Mouse (Mus musculus) heart, embryonic 12.5 days (tissue): ENCODE measurements at regions not wholly inside any gene's neighbourhood (a gene's known extent, or its start where the extent isn't known, plus 50 kb on each side); places are given as distances from the start of the nearest gene placed in this dataset.

Experiments
- ATAC-seq: fragments of 200-750 bp; cut with Nextera tagmentation; 2 replicates; pipeline ENCODE4 v1.8.0; 2017; ENCODE audit warnings: moderate TSS enrichment, moderate library complexity; ENCODE audit not compliant: insufficient number of reproducible peaks, low FRiP score
- H3K27ac ChIP-seq: fragments of 300-500 bp; sonication (generic); 2 replicates; pipeline ENCODE4 v1.5.1; 2016; ENCODE audit warnings: mild to moderate bottlenecking, moderate library complexity; ENCODE audit not compliant: poor library complexity, severe bottlenecking
- H3K27me3 ChIP-seq: fragments of 300-500 bp; sonication (generic); replicated peaks from 2 replicates; pipeline ENCODE4 v1.6.1; 2016; ENCODE audit warnings: mild to moderate bottlenecking, moderate library complexity
- H3K36me3 ChIP-seq: fragments of 300-500 bp; sonication (generic); 2 replicates; pipeline ENCODE4 v1.6.1; 2016; ENCODE audit warnings: mild to moderate bottlenecking, moderate library complexity
- H3K4me1 ChIP-seq: fragments of 300-500 bp; sonication (generic); replicated peaks from 2 replicates; pipeline ENCODE4 v1.6.1; 2016; ENCODE audit warnings: mild to moderate bottlenecking
- H3K4me2 ChIP-seq: fragments of 300-500 bp; sonication (generic); 2 replicates; pipeline ENCODE4 v1.6.1; 2016; ENCODE audit warnings: mild to moderate bottlenecking, moderate library complexity
- H3K4me3 ChIP-seq: fragments of 300-500 bp; sonication (generic); 2 replicates; pipeline ENCODE4 v1.5.1; 2016; ENCODE audit warnings: mild to moderate bottlenecking
- H3K9ac ChIP-seq: fragments of 300-500 bp; sonication (generic); 2 replicates; pipeline ENCODE4 v1.6.1; 2016; ENCODE audit warnings: mild to moderate bottlenecking, moderate library complexity
- H3K9me3 ChIP-seq: fragments of 300-500 bp; sonication (generic); replicated peaks from 2 replicates; pipeline ENCODE4 v1.6.1; 2016; ENCODE audit warnings: mild to moderate bottlenecking, moderate library complexity
- WGBS: fragments of 180-500 bp; shearing (Covaris S2); methylation state at CpG from one replicate; pipeline ENCODE4 v1.1.7; 2016; 5-methylcytosine and 5-hydroxymethylcytosine counted together

DNA sequence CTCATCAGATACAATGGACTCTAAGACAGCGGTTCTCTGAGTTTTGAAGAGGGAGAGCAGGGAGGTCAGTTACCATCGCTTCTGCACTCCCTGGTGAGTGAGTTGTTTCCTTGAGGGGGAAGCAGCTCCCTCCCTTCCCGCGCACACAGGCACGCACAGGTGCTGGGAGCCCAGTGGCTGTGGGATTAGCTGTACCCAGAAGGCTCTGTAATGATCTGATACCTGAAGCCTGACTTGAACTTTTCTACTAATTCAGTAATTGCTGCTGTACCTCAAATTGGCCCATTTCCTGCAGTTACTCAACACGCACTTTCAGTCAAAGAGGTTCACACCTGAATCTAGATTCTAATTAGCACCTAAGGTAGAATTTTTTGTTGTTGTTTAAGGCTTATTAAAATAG lies 158.6 kb downstream of the Sox2 start:
- Histone ChIP-seq H3K4me3 (no peak overlapping the region), H3K36me3 (no peaks in the 10 kb centered on the region), H3K9me3 (no peaks in the 10 kb centered on the region), H3K27ac (no peak overlapping the region), H3K9ac (no peak overlapping the region), H3K27me3 (peaks cover 25% of the 10 kb centered on the region; the same call in 1 of the 2 replicates), H3K4me2 (no peak overlapping the region), H3K4me1 (no peaks in the 10 kb centered on the region)
- 14% methylated on average over 6 of the region's 6 CpGs for WGBS
- ATAC-seq, result no peak

DNA sequence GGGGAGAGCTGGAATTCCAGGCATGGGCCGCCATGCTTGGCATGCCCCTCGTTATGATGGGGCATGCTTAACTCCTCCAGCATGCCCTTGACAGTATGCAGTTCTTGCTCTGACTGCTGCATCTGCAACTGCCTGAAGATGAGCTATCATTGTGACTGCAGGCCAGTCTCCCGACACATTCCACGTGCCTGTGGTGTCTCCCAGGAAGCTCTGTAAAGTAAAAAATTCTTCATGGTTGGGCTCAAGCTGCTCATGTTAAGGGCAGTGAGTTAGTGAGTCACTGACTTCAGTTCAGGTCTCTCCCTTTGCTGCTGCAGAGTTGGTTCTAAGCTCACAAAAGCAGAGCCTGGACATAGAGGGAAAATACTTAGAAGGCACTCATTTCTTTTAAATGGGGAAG lies 161.5 kb downstream of the Sox2 start:
- H3K4me3 ChIP-seq, result no peak overlapping the region
- WGBS, result 42% methylated on average over 4 of the region's 4 CpGs
- no peak overlapping the region for H3K9ac ChIP-seq
- H3K36me3 ChIP-seq, result no peaks in the 10 kb centered on the region
- 0 out of 2 replicates have a peak, but pooled peaks cover 3% of the 10 kb centered on the region for H3K9me3 ChIP-seq
- ATAC-seq, result no peak
- peaks cover 25% of the 10 kb centered on the region; the same call in 1 of the 2 replicates for H3K27me3 ChIP-seq
- H3K27ac ChIP-seq, result no peak overlapping the region
- no peaks in the 10 kb centered on the region for H3K4me1 ChIP-seq
- no peak overlapping the region for H3K4me2 ChIP-seq

DNA sequence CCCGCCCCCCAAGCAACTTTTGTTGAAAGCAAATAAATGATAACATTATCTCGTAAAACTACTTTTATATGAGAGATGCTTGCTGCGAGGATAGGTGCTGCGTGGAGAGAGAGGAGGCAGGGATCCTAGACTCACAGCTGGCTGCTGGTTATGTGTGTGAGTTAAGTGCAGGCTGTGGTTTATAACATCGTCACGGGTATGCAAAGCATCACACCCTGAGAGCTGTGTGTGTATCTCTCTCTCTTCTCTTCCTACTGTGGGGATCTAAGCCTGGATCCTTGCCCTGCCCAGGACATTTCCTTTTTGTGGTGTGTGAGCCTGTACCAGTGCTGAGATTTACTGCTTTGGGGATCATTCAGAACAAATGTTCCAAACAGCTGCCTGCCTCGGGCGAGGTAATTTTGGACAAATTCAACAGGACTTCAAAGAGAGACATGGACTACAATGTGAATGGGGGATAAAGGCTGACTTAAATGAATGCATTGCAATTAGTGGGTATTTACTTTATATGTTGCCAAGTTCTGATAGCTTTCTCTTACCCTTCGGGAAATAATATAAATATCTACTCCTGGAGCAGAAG lies 162.9 kb downstream of the Sox2 start:
- peaks cover 18% of the 10 kb centered on the region; the same call in 1 of the 2 replicates for H3K27me3 ChIP-seq
- no peaks in the 10 kb centered on the region for H3K36me3 ChIP-seq
- no peaks in the 10 kb centered on the region for H3K4me1 ChIP-seq
- 0 out of 2 replicates have a peak, but pooled peaks cover 3% of the 10 kb centered on the region for H3K9me3 ChIP-seq
- ATAC-seq, result no peak
- H3K9ac ChIP-seq, result no peak overlapping the region
- no peak overlapping the region for H3K4me2 ChIP-seq
- 58% methylated on average over 9 of the region's 9 CpGs for WGBS
- H3K27ac ChIP-seq, result no peak overlapping the region
- no peak overlapping the region for H3K4me3 ChIP-seq

DNA sequence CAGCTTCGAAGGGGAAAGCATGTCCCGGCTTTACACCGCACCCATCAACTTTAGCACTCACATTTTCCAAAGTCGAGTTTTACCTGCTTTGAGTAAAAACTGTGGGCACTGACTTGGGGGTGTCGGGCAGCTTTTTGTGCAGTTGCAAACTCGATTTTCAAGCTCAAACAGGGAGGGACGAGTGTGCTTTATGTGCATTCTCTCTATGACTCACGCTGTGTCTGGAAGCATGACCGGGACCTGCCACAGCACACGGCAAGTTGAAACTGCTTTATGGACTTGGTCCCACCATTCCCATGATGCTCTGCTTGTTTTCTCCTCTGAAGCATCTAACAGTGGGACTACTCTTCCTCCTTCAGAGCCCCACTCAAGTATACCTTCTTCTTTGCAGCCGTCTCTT lies 174.8 kb downstream of the Sox2 start:
- Histone ChIP-seq H3K4me3 (no peak overlapping the region), H3K27me3 (no peaks in the 10 kb centered on the region), H3K27ac (no peak overlapping the region), H3K4me2 (no peak overlapping the region), H3K9ac (no peak overlapping the region), H3K36me3 (no peaks in the 10 kb centered on the region), H3K9me3 (no peaks in the 10 kb centered on the region), H3K4me1 (peaks cover 9% of the 10 kb centered on the region; the same call in 1 of the 2 replicates)
- no peak for ATAC-seq
- WGBS, result 84% methylated on average over 11 of the region's 11 CpGs

DNA sequence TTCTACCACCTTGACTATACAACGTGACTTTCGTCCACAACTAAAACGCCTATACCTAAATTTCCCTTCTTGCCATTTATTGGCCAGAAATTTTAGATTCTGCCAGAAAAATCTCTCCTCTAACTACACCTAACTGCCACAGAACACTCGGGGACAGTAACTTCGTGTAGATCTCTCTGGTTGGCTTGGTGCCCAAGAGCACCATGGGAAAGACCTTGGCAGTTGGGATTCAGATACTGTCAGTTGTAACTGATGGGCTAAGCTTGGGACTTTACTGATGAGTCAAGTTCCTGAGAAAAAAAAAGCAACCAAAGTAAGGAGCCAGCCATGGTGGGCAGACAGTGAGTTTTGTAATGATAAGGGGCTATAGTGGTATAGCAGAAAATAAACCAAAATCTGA lies 176.2 kb downstream of the Sox2 start:
- Histone ChIP-seq H3K9ac (no peak overlapping the region), H3K4me3 (no peak overlapping the region), H3K4me1 (peaks cover 9% of the 10 kb centered on the region; the same call in 1 of the 2 replicates), H3K27ac (no peak overlapping the region), H3K9me3 (no peaks in the 10 kb centered on the region), H3K4me2 (no peak overlapping the region), H3K36me3 (no peaks in the 10 kb centered on the region), H3K27me3 (no peaks in the 10 kb centered on the region)
- ATAC-seq, result no peak
- WGBS, result 85% methylated on average over 5 of the region's 5 CpGs

DNA sequence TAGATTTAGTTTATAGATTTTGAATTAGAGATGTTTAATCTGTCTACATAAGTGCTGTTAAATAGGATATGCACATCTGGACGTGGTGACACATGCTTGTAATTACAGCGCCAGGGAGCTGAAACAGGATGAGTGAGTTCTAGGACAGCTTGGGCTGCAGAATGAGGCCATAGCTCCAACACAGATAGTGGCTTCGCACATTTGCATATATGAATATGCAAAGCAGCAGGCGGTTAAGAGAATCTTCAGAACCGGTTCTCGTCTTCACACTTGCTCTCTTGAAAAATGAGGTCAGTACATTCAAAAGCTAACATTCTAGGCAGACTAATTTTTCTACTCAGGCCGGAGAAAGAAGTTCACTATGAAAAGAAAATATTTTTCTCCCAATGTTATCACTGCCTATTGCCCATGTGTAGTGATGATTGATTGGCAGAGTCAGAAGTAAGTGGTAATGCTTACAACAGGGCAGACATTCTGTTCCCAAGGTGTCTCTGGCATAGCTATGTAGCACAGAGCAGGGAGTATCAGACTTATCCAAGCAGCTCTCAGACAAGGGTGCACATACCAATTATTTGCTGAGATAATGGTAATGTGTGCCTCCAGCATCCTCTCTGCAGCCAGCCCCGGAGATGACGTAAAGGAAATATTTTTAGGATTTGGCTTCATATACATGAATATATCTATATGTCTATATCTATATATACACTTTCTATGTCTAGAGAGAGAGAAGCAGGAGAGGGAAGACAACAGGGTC lies 178.4 kb downstream of the Sox2 start:
- WGBS, result 54% methylated on average over 9 of the region's 9 CpGs
- no peaks in the 10 kb centered on the region for H3K27me3 ChIP-seq

DNA sequence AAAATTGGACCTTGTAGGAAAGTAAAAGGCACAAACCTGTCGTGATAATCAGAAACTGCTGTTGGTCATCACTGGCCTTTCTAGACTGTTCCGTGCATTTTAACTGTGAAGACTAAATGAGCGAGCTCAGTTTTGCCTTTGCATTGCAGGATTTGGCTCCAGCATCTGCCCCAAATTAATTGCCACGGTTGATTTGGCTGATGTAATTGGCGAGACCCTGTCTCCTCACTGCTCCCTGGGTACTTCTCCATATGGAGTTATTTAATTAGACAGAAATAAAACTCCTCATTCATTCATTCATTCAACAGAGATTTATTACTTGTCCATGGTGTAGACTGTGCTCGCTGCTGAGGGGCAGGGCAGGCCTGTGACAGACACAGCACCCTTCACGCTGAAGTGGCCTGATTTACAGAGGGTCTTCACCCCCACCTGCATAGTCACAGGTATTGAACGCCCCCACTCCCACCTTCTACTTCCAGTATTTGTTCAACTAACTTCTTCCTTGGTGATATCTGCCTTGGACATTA lies 186.6 kb downstream of the Sox2 start:
- Histone ChIP-seq H3K27ac (no peak overlapping the region), H3K4me1 (peaks cover 19% of the 10 kb centered on the region), H3K27me3 (no peaks in the 10 kb centered on the region), H3K4me3 (no peak overlapping the region), H3K9me3 (no peaks in the 10 kb centered on the region), H3K4me2 (no peak overlapping the region), H3K36me3 (no peaks in the 10 kb centered on the region), H3K9ac (no peak overlapping the region)
- no peak for ATAC-seq
- 89% methylated on average over 8 of the region's 8 CpGs for WGBS

More for the DNA sequence above, 178.4 kb downstream of the Sox2 start:
- H3K4me3 ChIP-seq, result no peak overlapping the region
- H3K27ac ChIP-seq, result no peak overlapping the region
- H3K36me3 ChIP-seq, result no peaks in the 10 kb centered on the region
- no peaks in the 10 kb centered on the region for H3K9me3 ChIP-seq
- H3K4me1 ChIP-seq, result peaks cover 9% of the 10 kb centered on the region; the same call in 1 of the 2 replicates
- ATAC-seq, result no peak
- no peak overlapping the region for H3K9ac ChIP-seq
- no peak overlapping the region for H3K4me2 ChIP-seq

DNA sequence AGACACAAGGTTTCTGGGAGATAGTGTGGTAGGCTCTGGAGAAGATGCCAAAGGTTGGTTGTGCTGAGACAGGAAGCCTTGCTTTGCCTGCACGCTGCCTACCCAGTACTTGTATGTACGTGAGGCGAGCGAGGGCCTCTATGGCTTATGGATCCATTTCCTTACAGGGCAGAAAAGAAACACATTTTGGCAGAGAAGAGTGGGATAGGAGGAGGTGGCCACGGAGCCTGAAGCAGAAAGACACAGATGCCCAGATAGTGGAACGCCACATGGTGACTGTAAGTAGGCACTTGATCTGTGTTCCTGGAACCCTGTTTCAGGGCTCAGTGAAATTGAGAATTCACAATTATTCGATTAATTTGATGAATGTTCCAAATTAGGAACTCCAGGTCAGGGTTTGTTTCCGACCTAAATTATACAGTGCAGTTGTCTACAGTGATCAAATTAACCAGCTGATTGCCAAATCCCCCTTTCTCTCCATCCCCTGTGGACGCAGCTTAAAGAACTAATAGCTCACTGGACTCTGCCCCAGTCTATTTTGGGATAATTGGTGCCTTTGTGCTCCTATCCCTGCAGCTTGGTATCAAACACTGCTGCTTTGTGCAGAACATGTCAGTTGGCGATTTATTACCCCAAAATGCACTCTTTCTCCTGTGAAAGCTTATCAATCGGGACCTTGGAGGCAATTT lies 187.6 kb downstream of the Sox2 start:
- no peaks in the 10 kb centered on the region for H3K36me3 ChIP-seq
- no peak overlapping the region for H3K27ac ChIP-seq
- no peak overlapping the region for H3K4me2 ChIP-seq
- H3K4me1 ChIP-seq, result peaks cover 19% of the 10 kb centered on the region
- no peak for ATAC-seq
- no peaks in the 10 kb centered on the region for H3K27me3 ChIP-seq
- WGBS, result 64% methylated on average over 11 of the region's 11 CpGs
- no peak overlapping the region for H3K4me3 ChIP-seq
- no peak overlapping the region for H3K9ac ChIP-seq
- H3K9me3 ChIP-seq, result no peaks in the 10 kb centered on the region

DNA sequence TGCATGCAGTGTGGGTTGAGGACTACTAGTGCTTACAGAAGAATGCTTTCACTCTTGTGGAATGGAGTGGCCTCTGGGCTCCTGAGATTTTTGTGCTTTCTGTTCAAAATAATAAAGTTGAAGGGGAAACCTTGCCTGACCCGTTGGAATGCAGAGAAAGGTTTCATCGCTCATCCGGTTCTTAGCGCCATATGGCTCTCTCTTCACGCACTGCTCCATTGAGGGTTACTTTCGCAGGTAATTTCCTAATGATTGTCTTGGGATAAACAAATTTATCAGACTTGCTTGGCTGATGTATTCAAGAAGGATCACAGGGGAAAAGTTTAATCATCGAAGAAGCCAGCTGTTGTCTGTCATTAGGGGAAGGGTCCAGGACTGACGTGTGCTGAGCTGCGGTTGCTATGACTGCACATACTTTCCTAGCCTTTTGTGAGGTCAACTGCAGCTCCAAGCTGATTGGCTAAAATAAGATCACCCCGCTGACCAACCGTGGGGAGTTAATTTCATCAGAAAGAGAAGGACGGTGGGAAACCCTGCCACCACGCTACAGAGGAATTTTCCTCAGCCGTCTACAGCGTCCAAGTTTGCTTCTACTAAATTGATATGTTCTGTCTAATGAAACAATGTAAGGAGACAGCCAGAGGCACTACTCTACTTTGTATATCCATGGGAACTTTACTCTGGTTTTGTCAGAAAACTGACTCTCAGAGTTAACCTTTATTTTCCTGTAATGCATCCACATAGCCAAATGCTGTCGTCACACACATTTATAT lies 210.9 kb downstream of the Sox2 start:
- H3K27ac ChIP-seq, result no peak overlapping the region
- no peak overlapping the region for H3K4me3 ChIP-seq
- no peaks in the 10 kb centered on the region for H3K36me3 ChIP-seq
- no peak for ATAC-seq
- no peak overlapping the region for H3K4me2 ChIP-seq
- no peaks in the 10 kb centered on the region for H3K27me3 ChIP-seq
- no peaks in the 10 kb centered on the region for H3K9me3 ChIP-seq
- H3K4me1 ChIP-seq, result peaks cover 9% of the 10 kb centered on the region; the same call in 1 of the 2 replicates
- WGBS, result 76% methylated on average over 16 of the region's 16 CpGs
- no peak overlapping the region for H3K9ac ChIP-seq

DNA sequence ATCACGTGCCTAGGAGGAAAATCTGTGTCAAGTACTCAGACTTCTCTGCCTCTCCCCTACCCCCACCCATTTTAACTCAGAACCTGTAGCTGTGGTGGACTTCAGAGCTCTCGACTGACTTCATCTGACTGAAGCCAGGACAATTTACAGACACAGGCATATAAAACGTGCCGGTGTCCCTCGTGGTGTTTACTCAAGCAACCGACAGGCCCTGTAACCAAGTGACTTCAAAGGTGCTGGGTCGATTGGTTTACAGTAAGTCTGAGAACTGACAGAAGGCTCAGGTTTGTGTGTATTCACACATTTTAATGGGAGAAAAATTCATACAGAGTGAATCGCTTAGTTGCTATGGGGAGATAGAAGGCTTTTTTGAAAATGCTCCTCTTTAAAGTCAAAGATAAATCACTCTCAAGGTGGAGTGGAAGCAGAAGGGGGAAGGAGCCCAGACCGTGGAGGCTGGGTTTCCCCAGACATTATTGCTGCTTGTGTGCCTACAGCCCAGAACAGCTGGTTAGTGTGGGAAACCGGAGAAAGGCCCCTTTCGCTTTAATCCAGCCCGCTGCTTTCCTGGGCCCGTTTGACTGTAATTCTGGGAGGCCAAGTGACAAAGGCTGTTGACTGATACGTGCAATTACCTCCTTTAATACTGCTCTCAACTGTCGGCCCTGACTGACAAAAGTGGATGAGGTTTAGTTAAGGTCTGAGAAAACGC lies 218.6 kb downstream of the Sox2 start:
- ATAC-seq, result no peak
- H3K27me3 ChIP-seq, result no peaks in the 10 kb centered on the region; the same call in 1 of the 2 replicates
- no peaks in the 10 kb centered on the region for H3K36me3 ChIP-seq
- WGBS, result 46% methylated on average over 16 of the region's 16 CpGs
- no peak overlapping the region for H3K27ac ChIP-seq
- H3K4me1 ChIP-seq, result peaks cover 9% of the 10 kb centered on the region; the same call in 1 of the 2 replicates
- H3K9ac ChIP-seq, result no peak overlapping the region
- no peak overlapping the region for H3K4me3 ChIP-seq
- no peaks in the 10 kb centered on the region for H3K9me3 ChIP-seq
- no peak overlapping the region for H3K4me2 ChIP-seq
